16 mouse cellular contexts compared by ENCODE assay signal in genomic region chr7:66142514-66142913, GRCm38 (mm10).
"Had no signal": no experiment of that assay in that cellular context is flagged by ENCODE, and none has a peak within 500 bp of the region (broad histone marks: within the 10 kb centered on the region; RNA-seq: fewer than 3 reads in every experiment).

No protein-coding gene starts in this region.

- H3K27ac ChIP-seq: kidney, postnatal 0 days; limb, embryonic 12.5 days; liver, embryonic 13.5 days; lung, embryonic 15.5 days; macrophage; neural tube, embryonic 15.5 days; stomach, postnatal 0 days had no signal

- ATAC-seq: liver, postnatal 0 days had no signal

- DNase-seq: kidney, adult 9 months; kidney, postnatal 36 days; layer of hippocampus, adult 9-11 months; layer of hippocampus, postnatal 36 days; liver; liver, embryonic 13.5 days; liver, postnatal 0 days; lung, postnatal 14 days had no signal

- H3K4me3 ChIP-seq: limb, embryonic 12.5 days; liver, embryonic 13.5 days; lung, embryonic 15.5 days; megakaryocyte, embryonic 14.5 days; myocyte; neural tube, embryonic 15.5 days had no signal

- H3K4me2 ChIP-seq: limb, embryonic 12.5 days; liver, embryonic 13.5 days; lung, embryonic 15.5 days; neural tube, embryonic 15.5 days had no signal

- H3K9ac ChIP-seq: limb, embryonic 12.5 days; liver, embryonic 13.5 days; liver, postnatal 0 days; lung, embryonic 15.5 days; neural tube, embryonic 15.5 days had no signal

- H3K9me3 ChIP-seq: limb, embryonic 12.5 days; liver, embryonic 13.5 days; lung, embryonic 15.5 days; megakaryocyte, embryonic 14.5 days; neural tube, embryonic 15.5 days had no signal

- H3K36me3 ChIP-seq: lung, embryonic 15.5 days; neural tube, embryonic 15.5 days had no signal

- H3K27me3 ChIP-seq: limb, embryonic 12.5 days; liver, embryonic 13.5 days; lung, embryonic 15.5 days; megakaryocyte, embryonic 14.5 days; neural tube, embryonic 15.5 days had no signal
